Mouse (Mus musculus): ENCODE data around the gene Dpf2. TPM values are rescaled to one million over a fixed set of nuclear protein-coding genes. Genes with fewer than 3 reads are reported as not detected.

Dpf2 gene
- polyA plus RNA-seq, 1 experiment: 69.3 TPM

GRCm38 (mm10) chr19:5881155-5881554, 31.7 kb downstream of the Dpf2 start:
- TF ChIP-seq USF1 (IDR thresholded peaks at IDR 0.05; ENCODE audit: low read depth) (no peak), FOSL1 (IDR thresholded peaks at IDR 0.05; ENCODE audit: insufficient read depth, low read length, poor library complexity, severe bottlenecking) (no peak), CEBPB (IDR thresholded peaks at IDR 0.05; ENCODE audit: low read depth) (no peak), MAX (IDR thresholded peaks at IDR 0.05) (no peak), MYOG (IDR thresholded peaks at IDR 0.05; ENCODE audit: control insufficient read depth, extremely low read depth, insufficient read length) (no peak), MYOD1 (IDR thresholded peaks at IDR 0.05; ENCODE audit: control insufficient read depth, insufficient read length, low read depth) (no peak), CTCF (IDR thresholded peaks at IDR 0.05; ENCODE audit: control insufficient read depth, insufficient read depth, insufficient read length) (no peak)
- no peaks in the 10 kb centered on the region for H3K79me3 ChIP-seq (ENCODE audit: low read depth)
- H3K27me3 ChIP-seq (ENCODE audit: control insufficient read depth, insufficient read depth, insufficient read length): no peaks in the 10 kb centered on the region
- peaks cover 9% of the 10 kb centered on the region for H3K79me2 ChIP-seq (ENCODE audit: control insufficient read depth, insufficient read depth)
- H3K4me3 ChIP-seq (ENCODE audit: insufficient read depth, poor library complexity, severe bottlenecking): no peak overlapping the region
- H3K36me3 ChIP-seq (ENCODE audit: control insufficient read depth, insufficient read depth): no peaks in the 10 kb centered on the region
- H3ac ChIP-seq (ENCODE audit: control insufficient read depth, insufficient read length, low read depth): no peak overlapping the region

- no peak for TF ChIP-seq CEBPB (IDR thresholded peaks at IDR 0.05; ENCODE audit: low read depth)
- TF ChIP-seq MAX (IDR thresholded peaks at IDR 0.05): no peak
- no peak for TF ChIP-seq USF1 (IDR thresholded peaks at IDR 0.05; ENCODE audit: low read depth)
- TF ChIP-seq MYOD1 (IDR thresholded peaks at IDR 0.05; ENCODE audit: control insufficient read depth, insufficient read length, low read depth): no peak
- TF ChIP-seq MYOG (IDR thresholded peaks at IDR 0.05; ENCODE audit: control insufficient read depth, extremely low read depth, insufficient read length): no peak
- no peak for TF ChIP-seq CTCF (IDR thresholded peaks at IDR 0.05; ENCODE audit: control insufficient read depth, insufficient read depth, insufficient read length)
- no peak for TF ChIP-seq FOSL1 (IDR thresholded peaks at IDR 0.05; ENCODE audit: insufficient read depth, low read length, poor library complexity, severe bottlenecking)
- H3K79me2 ChIP-seq (ENCODE audit: control insufficient read depth, insufficient read depth): peaks cover 15% of the 10 kb centered on the region
- no peaks in the 10 kb centered on the region for H3K36me3 ChIP-seq (ENCODE audit: control insufficient read depth, insufficient read depth)
- no peak overlapping the region for H3ac ChIP-seq (ENCODE audit: control insufficient read depth, insufficient read length, low read depth)
- H3K4me3 ChIP-seq (ENCODE audit: insufficient read depth, poor library complexity, severe bottlenecking): no peak overlapping the region
- no peaks in the 10 kb centered on the region for H3K27me3 ChIP-seq (ENCODE audit: control insufficient read depth, insufficient read depth, insufficient read length)
- peaks cover under 1% of the 10 kb centered on the region for H3K79me3 ChIP-seq (ENCODE audit: low read depth)
These were observed 33.1 kb downstream of the Dpf2 start for GRCm38 (mm10) chr19:5879735-5880134.

GRCm38 (mm10) chr19:5878916-5879315, 33.9 kb downstream of the Dpf2 start:
- H3K79me3 ChIP-seq (ENCODE audit: low read depth): peaks cover 4% of the 10 kb centered on the region
- TF ChIP-seq CEBPB (IDR thresholded peaks at IDR 0.05; ENCODE audit: low read depth) (no peak), CTCF (IDR thresholded peaks at IDR 0.05; ENCODE audit: control insufficient read depth, insufficient read depth, insufficient read length) (no peak), USF1 (IDR thresholded peaks at IDR 0.05; ENCODE audit: low read depth) (no peak), MYOG (IDR thresholded peaks at IDR 0.05; ENCODE audit: control insufficient read depth, extremely low read depth, insufficient read length) (no peak), MAX (IDR thresholded peaks at IDR 0.05) (no peak), FOSL1 (IDR thresholded peaks at IDR 0.05; ENCODE audit: insufficient read depth, low read length, poor library complexity, severe bottlenecking) (no peak), MYOD1 (IDR thresholded peaks at IDR 0.05; ENCODE audit: control insufficient read depth, insufficient read length, low read depth) (no peak)

DNA sequence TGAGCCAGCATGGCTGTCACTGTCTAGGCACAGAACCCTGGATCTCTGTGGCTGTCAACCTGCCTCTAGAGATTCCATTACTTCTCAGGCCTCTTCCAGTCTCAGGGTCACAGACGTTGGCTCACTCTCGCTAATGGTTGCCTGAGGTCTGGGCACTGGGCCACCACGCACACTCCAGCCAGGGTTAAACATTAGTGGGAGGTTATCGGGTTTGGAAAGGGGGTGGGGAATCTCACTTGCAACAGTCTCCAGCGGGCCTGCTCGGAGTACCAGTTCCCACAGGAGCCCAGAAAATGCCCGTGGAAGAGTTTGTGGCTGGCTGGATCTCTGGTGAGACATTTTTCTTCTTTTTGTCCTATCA, 34.5 kb downstream of the Dpf2 start:
- no peak for TF ChIP-seq MAX (IDR thresholded peaks at IDR 0.05)
- no peak for TF ChIP-seq FOSL1 (IDR thresholded peaks at IDR 0.05; ENCODE audit: insufficient read depth, low read length, poor library complexity, severe bottlenecking)
- no peak for TF ChIP-seq CEBPB (IDR thresholded peaks at IDR 0.05; ENCODE audit: low read depth)
- no peak for TF ChIP-seq CTCF (IDR thresholded peaks at IDR 0.05; ENCODE audit: control insufficient read depth, insufficient read depth, insufficient read length)
- TF ChIP-seq MYOD1 (IDR thresholded peaks at IDR 0.05; ENCODE audit: control insufficient read depth, insufficient read length, low read depth): no peak
- no peak for TF ChIP-seq USF1 (IDR thresholded peaks at IDR 0.05; ENCODE audit: low read depth)
- no peak for TF ChIP-seq MYOG (IDR thresholded peaks at IDR 0.05; ENCODE audit: control insufficient read depth, extremely low read depth, insufficient read length)
- Histone ChIP-seq H3K79me2 (ENCODE audit: control insufficient read depth, insufficient read depth) (peaks cover 29% of the 10 kb centered on the region), H3K36me3 (ENCODE audit: control insufficient read depth, insufficient read depth) (no peaks in the 10 kb centered on the region), H3K4me3 (ENCODE audit: insufficient read depth, poor library complexity, severe bottlenecking) (no peak overlapping the region), H3K79me3 (ENCODE audit: low read depth) (peaks cover 9% of the 10 kb centered on the region), H3ac (ENCODE audit: control insufficient read depth, insufficient read length, low read depth) (peak overlapping the region; percentile 49), H3K27me3 (ENCODE audit: control insufficient read depth, insufficient read depth, insufficient read length) (no peaks in the 10 kb centered on the region)

More at GRCm38 (mm10) chr19:5878916-5879315, 33.9 kb downstream of the Dpf2 start:
- Histone ChIP-seq H3K27me3 (ENCODE audit: control insufficient read depth, insufficient read depth, insufficient read length) (no peaks in the 10 kb centered on the region), H3K36me3 (ENCODE audit: control insufficient read depth, insufficient read depth) (no peaks in the 10 kb centered on the region), H3K79me2 (ENCODE audit: control insufficient read depth, insufficient read depth) (peaks cover 24% of the 10 kb centered on the region), H3ac (ENCODE audit: control insufficient read depth, insufficient read length, low read depth) (no peak overlapping the region), H3K4me3 (ENCODE audit: insufficient read depth, poor library complexity, severe bottlenecking) (no peak overlapping the region)

DNA sequence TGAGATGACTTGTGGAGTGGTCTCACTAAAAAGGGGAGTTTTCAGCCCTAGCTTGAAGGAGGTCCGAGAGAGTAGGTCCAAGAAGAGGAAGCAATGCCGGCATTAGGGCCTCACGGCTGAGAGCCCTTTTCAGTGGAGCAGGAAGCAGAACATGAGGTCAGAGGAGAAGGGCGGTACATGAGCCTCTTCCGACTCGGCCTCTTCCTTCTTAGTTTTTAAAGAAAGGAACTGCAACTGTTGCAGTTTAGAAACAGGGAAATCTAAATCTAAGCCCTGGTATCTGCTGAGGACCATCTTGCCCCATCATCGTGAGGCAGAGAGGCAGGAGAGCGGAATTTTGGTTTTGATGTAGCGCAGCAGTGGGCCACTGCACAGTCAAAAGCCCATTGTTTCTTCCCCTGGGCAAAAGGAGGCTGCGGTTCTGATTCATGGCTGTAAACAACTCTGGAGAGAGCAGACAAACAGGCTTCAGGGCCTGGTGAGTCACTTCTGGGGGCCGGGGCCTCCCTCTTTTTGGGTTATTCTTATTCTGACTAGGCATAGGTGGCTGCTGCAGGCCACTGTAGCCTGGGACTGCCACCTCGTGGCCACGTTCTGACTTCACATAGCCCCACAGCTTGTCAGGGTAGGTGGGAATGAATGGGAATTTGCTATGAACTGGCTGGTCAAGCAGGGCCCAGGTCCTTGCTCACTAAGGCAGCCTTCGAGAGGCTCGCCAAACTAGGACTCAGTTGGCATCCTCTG, 35.0 kb downstream of the Dpf2 start, which contains the start of gene Slc25a45:
TSS of gene Slc25a45 (plus strand) at position 191 of the 744 bp plus-strand sequence.
- TF ChIP-seq CEBPB (IDR thresholded peaks at IDR 0.05; ENCODE audit: low read depth): no peak
- no peak for TF ChIP-seq MYOG (IDR thresholded peaks at IDR 0.05; ENCODE audit: control insufficient read depth, extremely low read depth, insufficient read length)
- TF ChIP-seq USF1 (IDR thresholded peaks at IDR 0.05; ENCODE audit: low read depth): no peak
- peak; percentile 91 for TF ChIP-seq CTCF (IDR thresholded peaks at IDR 0.05; ENCODE audit: control insufficient read depth, insufficient read depth, insufficient read length)
- TF ChIP-seq MYOD1 (IDR thresholded peaks at IDR 0.05; ENCODE audit: control insufficient read depth, insufficient read length, low read depth): no peak
- TF ChIP-seq MAX (IDR thresholded peaks at IDR 0.05): peak; percentile 50
- peak; percentile 59 for TF ChIP-seq FOSL1 (IDR thresholded peaks at IDR 0.05; ENCODE audit: insufficient read depth, low read length, poor library complexity, severe bottlenecking)
- Histone ChIP-seq H3K36me3 (ENCODE audit: control insufficient read depth, insufficient read depth) (no peaks in the 10 kb centered on the region), H3K27me3 (ENCODE audit: control insufficient read depth, insufficient read depth, insufficient read length) (no peaks in the 10 kb centered on the region), H3K79me3 (ENCODE audit: low read depth) (peaks cover 9% of the 10 kb centered on the region), H3K79me2 (ENCODE audit: control insufficient read depth, insufficient read depth) (peaks cover 35% of the 10 kb centered on the region), H3K4me3 (ENCODE audit: insufficient read depth, poor library complexity, severe bottlenecking) (peak within 1 kb of the TSS; percentile 7), H3ac (ENCODE audit: control insufficient read depth, insufficient read length, low read depth) (peak within 1 kb of the TSS; percentile 50)
